8 mouse cellular contexts compared by ENCODE assay signal in the genomic region with DNA sequence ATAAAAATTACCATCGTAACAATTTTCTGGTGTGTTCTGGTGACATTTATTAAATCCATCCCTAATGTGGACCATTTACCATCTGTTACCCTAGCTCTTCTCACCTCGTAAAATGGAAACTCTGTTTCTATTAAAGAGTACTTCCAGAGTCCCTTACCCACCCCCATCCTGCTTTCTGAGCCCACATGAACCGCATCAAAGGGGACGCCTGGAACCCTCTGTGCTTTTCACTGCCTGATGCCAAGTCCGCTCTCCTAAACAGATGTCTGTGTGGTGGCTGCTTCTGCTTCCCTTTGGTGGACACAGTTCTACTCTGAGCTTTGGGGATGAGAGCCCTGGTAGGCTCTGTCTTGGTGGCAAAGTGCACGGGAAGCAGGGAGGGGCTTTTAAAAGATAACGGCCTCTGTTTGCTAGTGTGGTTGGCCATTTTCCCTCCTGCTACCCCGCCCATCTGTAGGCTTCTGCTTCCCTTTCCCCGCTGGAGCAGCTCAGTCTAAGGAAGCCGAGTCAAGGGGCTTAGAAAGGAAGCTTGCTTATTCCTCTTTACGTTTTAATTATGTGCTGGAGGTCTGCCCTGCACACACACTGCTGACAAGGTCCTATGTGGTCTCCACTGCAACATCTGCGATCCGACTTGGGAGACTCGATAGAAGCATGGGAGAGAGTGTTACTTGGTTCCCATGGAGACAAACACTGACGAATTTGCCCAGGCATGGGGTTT. TPM values are rescaled to one million over a fixed set of nuclear protein-coding genes. Genes with fewer than 3 reads are reported as not detected.
DNase-seq lines count a peak whose midpoint lies in the region; ATAC-seq and TF ChIP-seq lines count a peak whose summit lies in the region.

No protein-coding gene starts in this region.

- WGBS in hindbrain, embryonic 13.5 days: 43% methylated on average over 15 of the region's 15 CpGs
- 54% methylated on average over 15 of the region's 15 CpGs for WGBS in hindbrain, embryonic 12.5 days

- H3K27ac ChIP-seq in hindbrain, embryonic 13.5 days: peak overlapping the region; percentile 40; the same call in 1 of the 2 replicates
- H3K27ac ChIP-seq in hindbrain, embryonic 12.5 days: no peak overlapping the region

- no peaks in the 10 kb centered on the region for H3K9me3 ChIP-seq in hindbrain, embryonic 13.5 days
- H3K9me3 ChIP-seq in hindbrain, embryonic 12.5 days (replicated peaks): no peaks in the 10 kb centered on the region

- H3K4me2 ChIP-seq in hindbrain, embryonic 13.5 days: no peak overlapping the region
- H3K4me2 ChIP-seq in hindbrain, embryonic 12.5 days (replicated peaks): no peak overlapping the region

- no peak overlapping the region for H3K4me3 ChIP-seq in hindbrain, embryonic 13.5 days
- no peak overlapping the region for H3K4me3 ChIP-seq in hindbrain, embryonic 12.5 days

- no peak for ATAC-seq in hindbrain, embryonic 13.5 days (ENCODE audit: low FRiP score)
- ATAC-seq in hindbrain, embryonic 12.5 days (ENCODE audit: low FRiP score): no peak
- ATAC-seq in granulocyte monocyte progenitor cell, adult 5-6 weeks (replicated peaks; ENCODE audit: poor library complexity, severe bottlenecking): peak; percentile 54
- peak; percentile 47; the same call in 1 of the 2 replicates for ATAC-seq in megakaryocyte, adult 5-6 weeks (ENCODE audit: poor library complexity, severe bottlenecking)

- TF ChIP-seq CTCF in brain, embryonic 14.5 days (IDR thresholded peaks at IDR 0.05; ENCODE audit: borderline replicate concordance, extremely low read depth, insufficient read depth, insufficient read length): no peak

- H3K4me1 ChIP-seq in hindbrain, embryonic 13.5 days (replicated peaks): peaks cover 27% of the 10 kb centered on the region
- H3K4me1 ChIP-seq in hindbrain, embryonic 12.5 days: peaks cover 20% of the 10 kb centered on the region

- H3K9ac ChIP-seq in hindbrain, embryonic 13.5 days: 0 out of 2 replicates have a peak overlapping the region, but pooled peaks have one; percentile 19
- no peak overlapping the region for H3K9ac ChIP-seq in hindbrain, embryonic 12.5 days

- H3K36me3 ChIP-seq in hindbrain, embryonic 13.5 days: 0 out of 2 replicates have a peak, but pooled peaks cover 3% of the 10 kb centered on the region
- no peaks in the 10 kb centered on the region for H3K36me3 ChIP-seq in hindbrain, embryonic 12.5 days

- peak; percentile 73 for DNase-seq in brain, embryonic 14.5 days (ENCODE audit: low read depth)
- DNase-seq in cerebellum, postnatal 36 days: no peak
- DNase-seq in urinary bladder, postnatal 4 days (ENCODE audit: low spot score in 2 of 2): no peak
- no peak for DNase-seq in layer of hippocampus, adult 9-11 months

- H3K27me3 ChIP-seq in hindbrain, embryonic 13.5 days: no peaks in the 10 kb centered on the region
- H3K27me3 ChIP-seq in hindbrain, embryonic 12.5 days: no peaks in the 10 kb centered on the region

- TF ChIP-seq POLR2A in brain, embryonic 14.5 days (IDR thresholded peaks at IDR 0.05; ENCODE audit: borderline replicate concordance, extremely low read depth, insufficient read depth, insufficient read length, poor library complexity, severe bottlenecking): no peak

RNA-seq across cellular contexts. Expression of a gene that starts 26.9 kb away (rescaled TPM):
- 10.9 and 11.3 TPM in 2 replicates for polyA plus RNA-seq in hindbrain, embryonic 13.5 days (2015; fragmentation: Nextera tagmentation; extraction: Ambion mirVana)
- 27.0 and 29.3 TPM in 2 replicates for polyA plus RNA-seq in hindbrain, embryonic 12.5 days (2016; fragmentation: Nextera tagmentation; extraction: Ambion mirVana)
- 14.0 and 15.0 TPM in 2 replicates for polyA plus RNA-seq in brain, embryonic 14.5 days (2012; rRNA removed)
- total RNA-seq in granulocyte monocyte progenitor cell, adult 5-6 weeks (2014; fragmentation: Nextera tagmentation): not detected in 2 replicates
- not detected in 2 replicates for total RNA-seq in granulocyte monocyte progenitor cell, adult 5-6 weeks (2017)
- not detected in 2 replicates for total RNA-seq in megakaryocyte, adult 5-6 weeks (2015)
- not detected in 2 replicates for total RNA-seq in megakaryocyte, adult 5-6 weeks (2017)

RNA-seq across cellular contexts. Expression of a gene that starts 58.0 kb away (rescaled TPM):
- polyA plus RNA-seq in hindbrain, embryonic 13.5 days (2015; fragmentation: Nextera tagmentation; extraction: Ambion mirVana): 30.9 and 31.1 TPM in 2 replicates
- polyA plus RNA-seq in hindbrain, embryonic 12.5 days (2016; fragmentation: Nextera tagmentation; extraction: Ambion mirVana): 48.6 and 53.6 TPM in 2 replicates
- polyA plus RNA-seq in brain, embryonic 14.5 days (2012; rRNA removed): 26.0 and 38.9 TPM in 2 replicates
- total RNA-seq in granulocyte monocyte progenitor cell, adult 5-6 weeks (2014; fragmentation: Nextera tagmentation): 0.70 and 4.5 TPM in 2 replicates
- 0.47 TPM in 1 of 2 replicates, not detected in the other for total RNA-seq in granulocyte monocyte progenitor cell, adult 5-6 weeks (2017)
- 0.33 and 0.82 TPM in 2 replicates for total RNA-seq in megakaryocyte, adult 5-6 weeks (2015)
- 0.77 and 3.9 TPM in 2 replicates for total RNA-seq in megakaryocyte, adult 5-6 weeks (2017)

Comparison
In these comparisons a context has a peak if more than half of its experiments do, and no peak if none do; other contexts are left out.
1. ATAC-seq: peak in granulocyte monocyte progenitor cell, adult 5-6 weeks (single experiment) and megakaryocyte, adult 5-6 weeks (single experiment); none in hindbrain, embryonic 13.5 days (single experiment) and hindbrain, embryonic 12.5 days (single experiment).